Mouse (Mus musculus): Measurements from ENCODE around the gene Rfwd3.
A peak's percentile ranks its signal among the peaks of the same experiment; 100 is the strongest.
"Not testable (repeated sequence)": the region's sequence is repeated elsewhere in the genome, so short reads cannot be mapped to it uniquely, and the experiment has no call there.

The Rfwd3 gene

DNA sequence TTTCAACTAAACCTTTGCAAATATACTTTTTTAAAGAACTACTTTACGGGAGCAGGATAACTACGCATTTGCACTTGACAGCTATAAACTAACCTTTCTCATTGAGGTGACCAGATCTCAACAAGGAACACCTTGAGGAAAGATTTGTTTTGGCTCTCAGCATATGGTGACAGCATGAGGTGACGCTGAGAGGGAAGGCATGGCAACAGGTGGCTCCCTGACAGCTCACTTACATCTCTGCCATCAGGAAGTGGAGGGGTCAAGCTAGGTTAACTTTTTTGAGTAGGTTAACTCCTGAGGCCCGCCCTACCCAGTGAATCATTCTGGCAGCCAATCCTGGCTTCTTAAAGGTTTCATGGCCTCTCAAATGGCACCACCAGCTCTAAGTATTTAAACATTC, 14.4 kb downstream of the Rfwd3 start:
- no peak for DNase-seq

DNA sequence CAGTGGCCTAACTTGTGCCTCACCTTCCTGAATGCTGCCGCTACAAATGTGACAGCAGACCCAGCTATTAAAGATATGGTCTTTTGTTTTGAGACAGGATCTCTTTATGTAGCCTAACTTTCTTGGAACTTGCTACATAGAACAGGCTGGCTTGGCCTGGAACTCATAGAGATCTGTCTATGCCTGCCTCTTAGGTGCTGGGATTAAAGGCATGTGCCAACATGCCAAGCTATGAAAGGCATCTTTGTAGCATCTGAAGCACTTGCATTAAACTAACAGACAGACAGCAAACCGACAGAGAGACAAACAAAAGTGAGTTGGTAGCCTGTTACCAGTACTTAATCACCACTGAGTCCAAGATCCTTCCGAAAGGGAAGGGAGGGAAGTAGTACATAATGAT, 17.9 kb downstream of the Rfwd3 start:
- no peak for DNase-seq

DNA sequence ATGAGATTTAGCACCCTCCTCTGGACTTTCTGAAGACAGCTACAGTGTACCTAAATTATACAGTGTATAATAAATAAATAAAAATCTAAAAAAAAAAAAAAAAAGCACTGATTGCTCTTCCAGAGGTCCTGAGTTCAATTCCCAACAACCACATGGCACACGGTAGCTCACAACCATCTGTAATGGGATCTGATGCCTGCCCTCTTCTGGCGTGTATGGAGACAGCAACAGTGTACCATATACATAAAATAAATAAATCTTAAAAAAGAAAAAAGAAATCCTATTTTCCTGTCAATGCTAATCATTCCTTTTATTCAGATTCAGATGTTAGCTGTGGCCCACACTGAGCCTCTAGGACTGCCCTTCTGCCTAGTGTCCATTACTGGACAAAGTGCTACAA, 31.7 kb downstream of the Rfwd3 start:
- DNase-seq: no peak

DNA sequence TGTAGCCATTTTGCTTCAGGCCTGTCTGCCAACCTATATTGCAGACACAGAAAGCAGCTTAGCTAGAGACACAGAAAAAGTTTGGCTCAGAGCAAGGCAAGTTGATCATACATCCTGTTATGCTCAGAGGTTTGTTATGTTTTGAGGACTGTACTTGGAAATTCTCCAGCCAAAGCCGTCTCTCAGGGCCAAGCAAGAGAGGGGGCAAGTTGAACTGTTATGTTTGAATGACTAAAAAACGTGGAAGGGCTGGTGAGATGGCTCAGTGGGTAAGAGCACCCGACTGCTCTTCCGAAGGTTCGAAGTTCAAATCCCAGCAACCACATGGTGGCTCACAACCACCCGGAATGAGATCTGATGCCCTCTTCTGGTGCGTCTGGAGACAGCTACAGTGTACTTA, 33.9 kb downstream of the Rfwd3 start:
- not testable (repeated sequence) for DNase-seq

DNA sequence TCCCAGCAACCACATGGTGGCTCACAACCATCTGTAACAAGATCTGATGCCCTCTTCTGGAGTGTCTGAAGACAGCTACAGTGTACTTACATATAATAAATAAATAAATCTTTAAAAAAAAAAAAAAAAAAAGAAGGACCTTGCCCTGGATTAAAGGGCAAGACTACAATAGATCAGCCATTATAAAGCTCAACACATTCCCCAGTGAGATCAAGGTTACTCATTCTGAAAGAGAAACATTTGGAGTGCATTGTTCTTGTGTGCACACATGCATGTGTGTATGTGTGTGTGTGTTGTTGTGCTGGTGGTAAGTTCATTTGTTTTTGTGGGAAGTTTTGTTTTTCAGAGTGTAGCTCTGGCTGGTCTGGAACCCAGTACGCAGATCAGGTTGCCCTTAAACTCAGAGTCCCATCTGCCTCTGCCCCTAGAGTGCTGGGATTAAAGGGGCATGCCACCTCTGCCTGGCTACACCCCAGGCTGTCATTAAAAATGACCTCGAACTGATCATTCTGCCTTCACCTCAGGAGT, 35.3 kb downstream of the Rfwd3 start:
- DNase-seq: no peak

DNA sequence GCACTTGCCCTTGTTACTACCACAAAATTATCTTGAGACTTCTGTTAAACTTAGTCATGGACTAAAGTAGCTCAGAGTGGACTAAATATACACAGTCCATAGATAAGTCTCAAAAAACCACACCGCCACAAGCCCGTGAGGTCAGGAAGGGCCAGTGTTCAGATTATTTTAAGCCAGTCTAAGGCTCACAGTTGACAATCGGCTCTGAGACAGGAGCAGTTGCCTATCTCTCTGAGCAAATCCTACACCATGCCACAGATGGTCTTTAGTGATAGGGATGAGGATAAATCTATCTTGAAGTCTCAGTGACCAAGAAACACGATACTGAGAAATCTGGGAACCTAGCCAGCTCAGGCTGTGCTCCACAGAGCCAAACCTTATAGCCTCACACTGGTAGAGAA, 38.0 kb downstream of the Rfwd3 start:
- DNase-seq: no peak

DNA sequence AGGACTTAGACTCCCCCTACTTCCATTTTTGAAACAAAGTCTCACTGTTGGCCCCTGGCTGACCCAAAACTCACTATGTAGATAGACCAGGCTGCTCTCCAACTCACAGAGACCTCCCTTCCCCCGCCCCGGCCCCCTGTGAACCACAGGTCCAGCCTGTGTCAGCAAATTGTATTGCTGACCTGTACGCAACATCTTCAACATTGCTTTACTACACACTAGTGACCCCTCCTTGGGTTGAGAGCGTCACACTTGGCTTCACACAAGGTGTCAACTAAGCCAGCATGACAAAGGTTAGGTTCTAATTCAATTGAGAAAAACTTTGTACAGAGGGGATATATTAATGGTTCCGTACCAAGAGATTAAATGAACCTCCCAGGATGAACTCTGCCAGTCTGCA, 39.8 kb downstream of the Rfwd3 start:
- no peak for DNase-seq

DNA sequence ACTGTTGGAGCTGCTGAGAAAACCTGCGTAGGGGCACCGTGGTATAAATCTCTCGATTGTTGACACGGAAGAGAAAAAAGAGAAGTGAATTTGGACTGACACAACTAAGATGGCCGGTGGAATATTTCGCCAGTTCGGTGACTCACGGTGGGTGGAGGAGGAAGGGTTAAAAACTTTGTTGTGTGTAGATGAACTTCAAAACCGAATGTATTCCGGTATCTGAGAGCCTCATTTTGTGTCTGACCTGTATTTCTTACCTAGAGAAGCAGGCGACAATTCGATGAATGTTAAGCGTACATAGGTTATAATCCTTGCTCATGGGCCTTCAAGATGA, 40.6 kb downstream of the Rfwd3 start:
- no peak for DNase-seq

DNA sequence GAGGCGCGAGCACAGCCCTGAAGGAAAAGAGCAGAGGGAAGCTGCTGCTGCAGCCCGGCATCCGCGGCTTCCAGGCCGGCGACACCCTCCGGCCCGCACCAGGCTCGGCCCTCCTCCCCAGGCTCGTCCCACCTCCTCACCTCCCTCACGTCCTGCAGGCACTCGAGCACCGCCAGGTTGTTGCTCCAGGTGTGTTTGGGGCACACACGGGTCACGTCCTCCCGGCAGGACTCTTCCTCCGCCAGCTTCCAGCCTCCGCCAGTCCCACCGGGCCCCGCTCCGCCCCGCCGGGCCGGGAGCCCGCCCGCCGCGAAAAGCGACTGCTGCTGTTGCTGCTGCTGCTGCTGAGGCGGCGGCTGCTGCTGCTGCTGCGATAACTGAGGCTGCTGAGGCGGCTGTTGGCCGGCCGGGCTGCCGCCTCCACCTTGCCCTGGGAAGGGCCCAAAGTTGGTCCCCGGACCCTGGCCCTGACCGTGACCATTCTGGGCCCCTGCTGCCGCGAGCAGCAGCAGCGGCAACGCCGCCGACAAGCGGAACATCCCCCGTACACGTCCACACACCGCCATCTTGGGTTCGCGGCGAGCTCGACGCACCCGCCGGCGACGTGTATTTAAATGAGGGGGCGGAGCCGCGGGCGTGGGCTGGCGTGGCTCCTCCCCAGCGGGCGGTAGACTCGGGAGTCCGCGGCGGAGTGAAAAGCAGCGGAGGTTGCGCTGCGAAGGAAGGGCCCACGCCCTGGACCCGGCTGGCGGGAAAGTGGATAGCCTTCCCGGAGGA, 41.2 kb downstream of the Rfwd3 start, which contains the start of gene Glg1:
TSS of gene Glg1 (minus strand) at position 586 of the 777 bp plus-strand sequence.
- DNase-seq: peak; percentile 97 to 98

DNA sequence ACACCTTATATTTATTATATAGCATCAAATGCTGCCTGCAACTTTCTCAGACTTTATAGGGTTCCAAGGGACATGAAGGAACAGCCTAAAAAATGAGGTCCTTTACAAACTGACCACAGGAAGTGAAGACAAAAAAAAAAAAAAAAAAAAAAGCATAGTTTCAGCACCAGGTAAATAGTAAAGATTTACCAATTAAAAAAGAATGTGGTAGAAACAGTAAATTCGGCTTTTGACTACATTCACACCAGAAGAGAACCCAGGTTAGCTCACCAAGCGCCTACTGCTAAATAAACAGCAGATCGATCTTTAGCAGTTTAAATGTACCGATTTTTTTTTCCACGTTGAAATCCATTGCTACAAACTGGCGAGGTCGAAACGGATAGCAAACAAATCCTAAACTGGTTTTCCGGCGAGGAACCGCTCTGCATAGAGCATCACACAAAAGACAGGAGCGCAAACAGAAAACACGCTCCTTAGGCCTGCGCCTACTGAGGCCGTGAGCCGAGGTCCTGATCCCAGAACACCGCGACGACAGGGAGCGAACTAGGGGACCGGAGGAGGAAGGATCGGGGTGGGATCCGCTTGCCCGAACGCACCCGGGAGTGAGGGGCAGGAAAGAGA, 41.9 kb downstream of the Rfwd3 start:
- no peak for DNase-seq

DNA sequence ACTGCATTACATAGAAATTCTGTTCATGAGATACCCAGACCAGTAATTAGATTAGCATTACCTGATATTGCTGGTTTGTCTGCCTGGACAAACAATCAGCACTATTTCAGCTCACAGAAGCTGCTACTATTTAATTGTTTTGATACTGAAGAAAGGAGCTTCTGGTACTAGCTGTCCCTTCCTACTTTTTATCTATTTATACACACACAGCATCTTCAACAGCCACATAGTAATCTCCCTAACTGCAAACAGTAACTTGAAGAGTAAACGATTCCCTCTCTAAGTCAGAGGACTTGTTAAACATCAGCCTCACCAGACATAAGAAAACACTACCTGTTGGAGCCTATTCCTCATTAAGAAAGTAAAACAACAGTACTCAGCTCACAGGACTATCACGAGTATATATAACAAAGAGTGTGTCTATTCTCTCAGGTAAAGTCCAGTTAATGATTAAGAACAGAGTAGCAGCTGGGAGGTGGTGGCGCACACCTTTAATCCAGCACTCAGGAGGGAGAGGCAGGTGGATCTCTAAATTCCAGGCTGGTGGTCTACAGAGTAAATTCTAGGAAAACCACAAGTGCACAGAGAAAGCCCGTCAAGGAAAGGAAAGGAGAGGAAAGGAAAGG, 47.4 kb downstream of the Rfwd3 start:
- no peak for DNase-seq

DNA sequence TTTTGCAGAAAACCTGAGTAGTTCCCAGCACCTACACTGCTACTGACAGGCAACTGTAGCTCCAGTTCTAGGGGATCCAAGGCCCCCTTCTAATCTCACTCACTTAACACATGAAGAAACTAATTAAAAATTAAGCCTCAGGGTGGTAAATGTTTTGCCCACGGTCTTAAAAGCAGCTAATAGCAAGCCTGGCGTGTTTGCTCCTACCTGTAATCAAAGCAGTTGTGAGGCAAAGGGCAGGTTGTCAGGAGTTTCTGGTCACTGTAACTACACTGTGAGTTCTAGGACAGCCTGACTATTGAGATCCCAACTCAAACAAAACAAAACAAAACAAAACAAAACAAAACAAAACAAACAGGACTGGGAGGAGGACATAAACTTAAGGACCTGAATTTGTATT, 49.9 kb downstream of the Rfwd3 start:
- no peak for DNase-seq

DNA sequence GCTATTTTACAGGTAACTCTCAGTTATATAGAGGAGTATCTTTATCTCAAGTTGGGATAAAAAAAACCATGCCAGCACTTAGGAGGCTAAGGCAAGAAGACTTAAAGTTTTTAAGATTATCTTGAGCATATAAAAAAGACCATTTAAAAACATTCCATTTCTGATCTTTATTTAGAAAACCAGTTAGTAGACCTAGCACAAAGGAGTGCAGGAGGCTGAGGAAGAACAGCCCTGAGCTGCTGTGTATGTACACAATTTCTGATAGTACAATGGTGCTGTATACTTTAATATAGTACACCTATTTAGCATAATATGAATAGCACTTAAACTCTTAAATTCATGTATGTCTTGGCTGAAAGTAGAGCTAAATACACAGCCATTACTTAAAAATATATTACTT, 51.9 kb downstream of the Rfwd3 start:
- DNase-seq: no peak

DNA sequence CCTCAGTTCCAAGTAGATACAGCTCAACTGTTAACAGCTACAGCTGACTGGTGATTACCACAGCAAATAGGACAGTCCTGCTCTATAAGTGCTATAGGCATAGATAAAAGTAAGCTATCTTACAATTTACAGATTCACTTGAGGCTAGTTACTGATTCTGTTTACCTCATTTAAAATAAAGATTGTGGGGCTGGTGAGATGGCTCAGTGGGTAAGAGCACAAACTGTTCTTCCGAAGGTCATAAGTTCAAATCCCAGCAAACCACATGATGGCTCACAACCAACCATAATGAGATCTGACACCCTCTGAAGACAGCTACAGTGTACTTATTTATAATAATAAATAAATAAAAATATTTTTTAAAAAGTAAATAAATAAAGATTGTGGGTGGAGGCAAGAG, 53.2 kb downstream of the Rfwd3 start:
- DNase-seq: not testable (repeated sequence)

DNA sequence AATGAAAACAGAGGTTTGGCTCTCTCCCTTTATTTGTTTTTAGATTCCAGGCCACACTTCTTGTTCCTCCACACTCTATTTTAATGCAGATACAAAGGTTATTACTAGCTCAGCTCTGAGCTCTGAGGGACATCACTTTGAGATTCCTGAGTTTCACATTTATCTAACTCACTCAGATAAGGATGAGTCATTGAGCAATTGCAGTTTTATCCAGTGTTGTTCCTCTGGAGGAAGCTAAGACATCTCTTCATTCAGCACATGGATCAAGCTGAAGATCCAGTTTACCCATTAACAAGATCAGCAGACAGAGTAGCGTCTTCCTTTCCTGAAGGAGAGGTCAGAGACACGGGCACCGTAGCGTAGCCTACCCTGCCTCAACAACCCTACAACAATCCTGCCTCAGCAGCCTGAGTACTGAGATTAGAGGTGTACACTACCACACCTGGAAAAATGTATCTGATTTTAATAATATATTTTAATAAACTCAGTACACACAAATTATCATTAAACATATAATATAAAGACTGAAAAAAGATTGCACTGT, 53.7 kb downstream of the Rfwd3 start:
- no peak for DNase-seq

DNA sequence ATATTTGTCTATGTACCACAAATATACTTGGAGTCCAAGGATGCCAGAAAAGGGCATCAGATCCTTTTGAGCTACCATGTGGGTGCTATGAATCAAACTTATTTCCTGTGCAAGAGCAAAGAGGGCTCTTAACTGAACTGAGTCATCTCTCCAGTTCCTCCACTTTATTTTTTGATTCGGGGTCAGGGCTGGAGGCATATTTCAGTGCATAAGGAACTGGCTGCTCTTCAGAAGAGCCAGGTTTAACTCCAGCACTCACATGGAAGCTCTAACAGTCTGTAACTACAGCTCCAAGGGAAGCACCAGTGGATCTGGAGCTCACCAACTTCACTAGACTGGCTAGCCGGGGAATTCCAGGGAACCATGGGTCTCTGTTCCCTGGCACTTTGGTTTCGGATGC, 62.7 kb downstream of the Rfwd3 start:
- DNase-seq: no peak

DNA sequence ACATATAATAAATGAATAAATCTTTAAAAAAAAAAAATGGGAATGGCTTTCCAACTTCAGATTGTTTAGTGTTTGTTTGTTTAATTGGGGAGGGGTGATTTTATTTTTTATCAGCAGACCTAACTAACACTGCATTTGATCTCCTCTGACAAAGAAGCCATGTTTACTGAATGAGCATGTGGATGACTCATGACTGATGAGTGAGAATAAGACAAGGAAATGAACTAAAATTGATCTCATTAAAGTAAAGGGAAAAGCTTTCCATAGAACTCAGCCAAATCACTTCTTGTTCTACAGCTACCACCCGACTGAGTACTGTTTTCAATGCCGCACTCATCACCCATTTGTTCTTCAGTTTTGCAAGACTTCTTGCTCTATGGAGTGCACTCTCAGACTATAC, 66.3 kb downstream of the Rfwd3 start:
- no peak for DNase-seq

DNA sequence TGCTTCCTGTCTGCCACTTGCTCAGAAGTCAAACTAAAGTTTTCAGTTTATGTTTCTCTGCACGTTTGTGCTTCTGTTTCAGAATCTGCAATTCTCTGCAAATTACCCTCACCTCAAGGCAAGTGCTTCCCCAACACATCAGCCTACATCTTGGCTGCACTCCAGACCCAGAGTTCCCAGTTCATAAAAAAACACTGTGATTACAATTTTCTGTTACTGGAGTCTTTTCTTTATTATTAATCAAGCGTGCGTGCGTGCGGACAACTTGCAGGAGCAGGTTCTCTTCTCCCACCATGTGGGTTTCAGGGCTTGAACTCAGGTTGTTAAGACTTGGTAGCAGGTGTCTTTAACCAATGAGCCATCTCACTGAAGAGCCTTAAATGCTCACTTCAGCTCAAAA, 75.9 kb downstream of the Rfwd3 start:
- DNase-seq: no peak
